Mouse (Mus musculus) liver, embryonic 11.5 days (tissue): Measurements from ENCODE around the gene Urah. TPM values are rescaled to one million over a fixed set of nuclear protein-coding genes. Genes with fewer than 3 reads are reported as not detected.

ENCODE experiments used
- ATAC-seq: fragments of 200-750 bp; cut with Nextera tagmentation; replicated peaks from 2 replicates; pipeline ENCODE4 v1.8.0; 2017; ENCODE audit warnings: moderate number of reproducible peaks, mild to moderate bottlenecking, moderate TSS enrichment, moderate library complexity; ENCODE audit not compliant: low FRiP score
- DNase-seq: peaks from one replicate; pipeline ENCODE4 v3.0.0-alpha.2; 2017; ENCODE audit warnings: low spot score
- H3K27ac ChIP-seq: fragments of 300-500 bp; sonication (generic); 2 replicates; pipeline ENCODE4 v1.5.1; 2014; ENCODE audit warnings: mild to moderate bottlenecking, low read depth, low read length, control low read depth
- H3K27me3 ChIP-seq: fragments of 300-500 bp; sonication (generic); replicated peaks from 2 replicates; pipeline ENCODE4 v1.6.1; 2014; ENCODE audit warnings: low read length, mixed read lengths; ENCODE audit not compliant: control insufficient read depth, insufficient read depth
- H3K36me3 ChIP-seq: fragments of 300-500 bp; sonication (generic); 2 replicates; pipeline ENCODE4 v1.6.1; 2014; ENCODE audit warnings: mild to moderate bottlenecking, low read length, moderate library complexity, mixed read lengths; ENCODE audit not compliant: control insufficient read depth, insufficient read depth
- H3K4me1 ChIP-seq: fragments of 300-500 bp; sonication (generic); replicated peaks from 2 replicates; pipeline ENCODE4 v1.6.1; 2014; ENCODE audit warnings: low read length, mixed read lengths; ENCODE audit not compliant: control insufficient read depth, insufficient read depth
- H3K4me2 ChIP-seq: fragments of 300-500 bp; sonication (generic); 2 replicates; pipeline ENCODE4 v1.6.1; 2014; ENCODE audit warnings: mild to moderate bottlenecking, control low read depth, moderate library complexity
- H3K4me3 ChIP-seq: fragments of 300-500 bp; sonication (generic); 2 replicates; pipeline ENCODE4 v1.5.1; 2014; ENCODE audit warnings: low read depth, low read length, control low read depth
- H3K9ac ChIP-seq: fragments of 300-500 bp; sonication (generic); 2 replicates; pipeline ENCODE4 v1.6.1; 2014; ENCODE audit warnings: low read depth, low read length, control low read depth
- H3K9me3 ChIP-seq: fragments of 300-500 bp; sonication (generic); 2 replicates; pipeline ENCODE4 v1.6.1; 2016; ENCODE audit warnings: low read length, inconsistent platforms, mixed read lengths; ENCODE audit not compliant: control insufficient read depth
- WGBS: fragments of 180-500 bp; shearing (Covaris S2); extraction: QIAGEN DNeasy Blood & Tissue Kit; methylation state at CpG from one replicate; pipeline ENCODE4 v1.1.7; 2014; 5-methylcytosine and 5-hydroxymethylcytosine counted together
- polyA plus RNA-seq: library from polyadenylated mRNA; unstranded; fragments of >200 nt; fragmentation: Nextera tagmentation; extraction: Ambion mirVana; gene quantifications from 2 replicates; pipeline ENCODE4 v1.2.1, GENCODE M21; 2014

Gene Urah
- polyA plus RNA-seq, 1 experiment from 2014 or later = 2.7 TPM

DNA sequence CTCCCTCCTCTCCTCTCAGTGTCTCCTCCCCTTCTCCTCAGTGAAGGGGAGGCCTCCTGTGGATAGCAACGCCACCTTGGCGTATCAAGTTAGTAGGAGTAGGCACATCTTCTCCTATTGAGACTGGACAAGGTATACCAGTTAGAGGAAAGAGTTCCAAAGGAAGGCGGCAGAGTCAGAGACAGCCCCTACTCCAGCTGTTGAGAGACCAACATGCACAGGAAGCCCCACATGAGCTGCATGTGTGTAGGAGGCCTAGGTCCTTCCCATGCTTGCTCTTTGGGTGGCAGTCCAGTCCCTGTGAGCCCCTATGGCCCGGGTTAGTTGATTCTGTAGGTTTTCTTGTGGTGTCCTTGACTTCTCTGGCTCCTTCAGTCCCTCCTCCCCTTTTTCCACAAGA is 1.5 kb upstream of the Urah start:
- H3K4me3 ChIP-seq = no peak overlapping the region
- H3K4me1 ChIP-seq = no peaks in the 10 kb centered on the region; the same call in 1 of the 2 replicates
- no peaks in the 10 kb centered on the region for H3K9me3 ChIP-seq
- no peak overlapping the region for H3K4me2 ChIP-seq
- ATAC-seq (no peak), DNase-seq (no peak)
- no peaks in the 10 kb centered on the region for H3K36me3 ChIP-seq
- no peak overlapping the region for H3K9ac ChIP-seq
- H3K27ac ChIP-seq = no peak overlapping the region
- H3K27me3 ChIP-seq = no peaks in the 10 kb centered on the region; the same call in none of the 2 replicates
- WGBS = 77% methylated on average over 4 of the region's 4 CpGs

DNA sequence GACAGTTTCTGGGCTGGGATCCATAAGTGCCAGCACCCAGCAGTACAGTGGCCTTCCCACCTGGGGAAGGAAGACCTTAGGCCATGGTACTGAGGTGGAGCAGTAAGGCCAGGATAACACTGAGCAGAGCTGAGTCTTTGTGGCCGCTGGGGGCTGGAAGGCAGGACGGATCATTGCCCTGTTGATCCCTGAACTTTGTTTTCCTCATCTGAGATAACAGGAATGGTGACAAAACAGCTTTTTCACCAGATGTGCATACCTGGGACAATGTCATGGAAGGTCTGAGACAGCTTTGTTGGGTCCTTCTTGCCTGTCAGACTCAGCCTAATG is 905 bp downstream of the Urah start:
- H3K9ac ChIP-seq = no peak overlapping the region
- peak overlapping the region; percentile 26 for H3K4me2 ChIP-seq
- no peaks in the 10 kb centered on the region; the same call in 1 of the 2 replicates for H3K4me1 ChIP-seq
- peaks cover 10% of the 10 kb centered on the region for H3K27me3 ChIP-seq
- no peak overlapping the region for H3K27ac ChIP-seq
- H3K36me3 ChIP-seq = no peaks in the 10 kb centered on the region
- no peaks in the 10 kb centered on the region for H3K9me3 ChIP-seq
- DNase-seq (no peak), ATAC-seq (0 out of 2 replicates have a peak, but pooled peaks have one; percentile 8)
- no peak overlapping the region for H3K4me3 ChIP-seq
- 63% methylated on average over 2 of the region's 2 CpGs for WGBS

GRCm38 (mm10) chr7:140836243-140837115 is 1.7 kb downstream of the Urah start:
- DNase-seq = peak; percentile 27
- Histone ChIP-seq H3K27me3 (peaks cover 18% of the 10 kb centered on the region), H3K4me2 (no peak overlapping the region), H3K27ac (no peak overlapping the region), H3K4me1 (no peaks in the 10 kb centered on the region; the same call in 1 of the 2 replicates), H3K9ac (no peak overlapping the region), H3K9me3 (no peaks in the 10 kb centered on the region), H3K36me3 (no peaks in the 10 kb centered on the region), H3K4me3 (no peak overlapping the region)
- ATAC-seq = no peak
- WGBS = 75% methylated on average over 9 of the region's 9 CpGs

GRCm38 (mm10) chr7:140839556-140839955 is 4.7 kb downstream of the Urah start:
- ATAC-seq (no peak), DNase-seq (peak; percentile 20)
- Histone ChIP-seq H3K27ac (no peak overlapping the region), H3K4me2 (no peak overlapping the region), H3K9me3 (no peaks in the 10 kb centered on the region), H3K4me3 (no peak overlapping the region), H3K36me3 (no peaks in the 10 kb centered on the region), H3K4me1 (no peaks in the 10 kb centered on the region; the same call in 1 of the 2 replicates), H3K27me3 (peaks cover 39% of the 10 kb centered on the region), H3K9ac (no peak overlapping the region)
- 57% methylated on average over 5 of the region's 5 CpGs for WGBS

DNA sequence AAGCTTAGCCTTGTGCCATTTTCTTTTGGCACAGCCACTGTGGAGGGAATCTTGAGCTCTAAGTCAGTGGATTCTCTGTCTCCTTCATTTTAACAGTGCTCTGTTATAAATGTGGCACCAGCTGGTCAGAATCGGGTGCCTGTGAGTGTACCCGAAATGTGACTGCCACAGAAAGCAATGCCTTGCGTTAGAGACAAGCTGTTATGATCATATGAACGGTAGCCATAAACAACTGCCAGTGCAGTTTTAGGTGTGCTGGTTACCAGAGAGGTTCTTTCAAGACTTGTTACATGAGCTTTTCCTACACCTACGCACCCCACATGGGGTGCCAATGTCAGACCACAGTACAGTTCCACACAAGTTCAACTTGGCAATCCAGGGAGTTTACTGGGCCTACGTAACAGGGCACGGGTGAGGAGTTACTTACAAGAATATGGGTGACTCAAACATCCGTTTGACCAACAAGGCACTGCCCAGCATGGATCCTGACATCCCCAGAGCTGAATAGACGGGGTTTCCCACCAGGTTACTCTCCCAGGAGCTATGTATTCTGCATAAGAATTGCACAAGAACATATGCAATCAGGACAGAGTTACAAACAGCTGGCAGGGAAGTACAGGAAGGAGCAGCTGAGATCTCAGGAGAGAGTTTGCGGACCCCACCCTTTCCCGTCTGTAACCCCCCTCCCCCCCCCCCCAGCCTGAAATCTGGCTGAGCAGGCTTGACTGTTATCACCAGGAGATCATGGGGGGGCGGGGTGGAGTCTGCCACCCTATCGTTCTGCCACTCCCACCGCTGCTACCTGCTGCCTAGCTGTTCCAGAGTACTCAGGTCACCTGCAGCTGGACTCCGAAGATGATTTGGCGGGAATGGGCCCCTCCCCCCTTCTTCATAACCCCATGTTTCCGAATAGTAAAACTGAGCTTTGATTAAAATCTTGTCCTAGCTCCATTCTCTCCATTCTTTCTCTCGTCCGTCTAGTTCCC is 6.2 kb downstream of the Urah start:
- Histone ChIP-seq H3K4me1 (no peaks in the 10 kb centered on the region), H3K36me3 (no peaks in the 10 kb centered on the region), H3K27ac (no peak overlapping the region), H3K4me3 (no peak overlapping the region), H3K27me3 (peaks cover 39% of the 10 kb centered on the region), H3K9ac (no peak overlapping the region), H3K4me2 (no peak overlapping the region), H3K9me3 (no peaks in the 10 kb centered on the region)
- WGBS = 36% methylated on average over 19 of the region's 19 CpGs
- DNase-seq (no peak), ATAC-seq (no peak)

DNA sequence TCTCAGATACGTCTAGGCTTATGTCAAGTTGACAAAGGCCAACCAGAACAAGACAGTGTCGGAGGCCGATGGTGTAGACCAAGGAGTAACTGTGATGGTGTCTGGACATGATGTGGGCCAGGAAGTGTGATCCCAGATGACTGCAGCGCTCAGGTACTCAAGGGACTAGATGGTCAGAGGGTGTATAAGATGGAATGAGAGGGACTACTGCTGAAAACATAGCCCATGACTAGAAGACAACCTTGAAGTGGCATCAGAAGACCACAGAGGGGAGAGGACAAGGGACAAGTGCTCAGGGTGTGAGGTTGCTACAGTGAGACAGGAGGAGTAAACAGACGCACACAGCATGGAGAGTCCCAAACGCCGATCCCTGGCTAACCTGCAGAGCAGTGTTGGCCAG is 9.0 kb downstream of the Urah start:
- WGBS = 66% methylated on average over 7 of the region's 7 CpGs
- peaks cover 39% of the 10 kb centered on the region for H3K27me3 ChIP-seq
- no peak for ATAC-seq
- no peak for DNase-seq
- H3K27ac ChIP-seq = no peak overlapping the region
- H3K36me3 ChIP-seq = no peaks in the 10 kb centered on the region
- H3K4me2 ChIP-seq = no peak overlapping the region
- H3K4me3 ChIP-seq = no peak overlapping the region
- H3K4me1 ChIP-seq = no peaks in the 10 kb centered on the region
- H3K9ac ChIP-seq = no peak overlapping the region
- no peaks in the 10 kb centered on the region for H3K9me3 ChIP-seq

GRCm38 (mm10) chr7:140844905-140845665 is 10.3 kb downstream of the Urah start, which contains the start of gene Scgb1c1:
Gene Scgb1c1, plus strand, starts transcription at chr7:140845547.
- Histone ChIP-seq H3K9ac (no peak within 1 kb of the TSS), H3K36me3 (no peaks in the 10 kb centered on the region), H3K9me3 (no peaks in the 10 kb centered on the region), H3K4me2 (no peak within 1 kb of the TSS), H3K27me3 (peaks cover 35% of the 10 kb centered on the region), H3K4me3 (no peak within 1 kb of the TSS), H3K27ac (no peak within 1 kb of the TSS), H3K4me1 (no peaks in the 10 kb centered on the region)
- WGBS = 32% methylated on average over 14 of the region's 14 CpGs
- ATAC-seq (peak; percentile 72), DNase-seq (peak; percentile 89)

DNA sequence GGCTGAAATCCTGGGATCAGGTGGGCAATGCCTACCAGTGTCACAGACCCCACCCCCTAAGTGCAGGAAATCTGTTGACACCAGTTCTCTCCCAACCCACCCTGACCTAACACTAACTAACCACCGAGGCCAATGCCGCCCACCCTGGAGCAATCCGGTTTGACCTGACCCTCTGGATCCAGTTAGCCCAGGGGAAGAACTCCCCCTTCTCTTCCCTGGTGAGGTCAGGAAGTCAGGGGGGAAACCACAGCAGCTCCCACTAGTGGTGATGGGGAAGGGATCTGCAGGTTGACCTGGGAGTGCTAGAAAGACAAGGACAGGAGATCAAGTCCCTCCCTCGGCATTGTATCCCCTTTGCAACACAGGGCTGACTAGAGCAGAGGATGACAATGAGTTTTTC is 10.9 kb downstream of the Urah start:
- Histone ChIP-seq H3K4me2 (no peak overlapping the region), H3K27me3 (peaks cover 29% of the 10 kb centered on the region), H3K4me1 (no peaks in the 10 kb centered on the region), H3K27ac (no peak overlapping the region), H3K9me3 (no peaks in the 10 kb centered on the region), H3K36me3 (no peaks in the 10 kb centered on the region), H3K4me3 (no peak overlapping the region), H3K9ac (no peak overlapping the region)
- DNase-seq (no peak), ATAC-seq (no peak)
- 62% methylated on average over 4 of the region's 4 CpGs for WGBS
